Mouse (Mus musculus): ENCODE results near the gene Dab2ip.

DNA sequence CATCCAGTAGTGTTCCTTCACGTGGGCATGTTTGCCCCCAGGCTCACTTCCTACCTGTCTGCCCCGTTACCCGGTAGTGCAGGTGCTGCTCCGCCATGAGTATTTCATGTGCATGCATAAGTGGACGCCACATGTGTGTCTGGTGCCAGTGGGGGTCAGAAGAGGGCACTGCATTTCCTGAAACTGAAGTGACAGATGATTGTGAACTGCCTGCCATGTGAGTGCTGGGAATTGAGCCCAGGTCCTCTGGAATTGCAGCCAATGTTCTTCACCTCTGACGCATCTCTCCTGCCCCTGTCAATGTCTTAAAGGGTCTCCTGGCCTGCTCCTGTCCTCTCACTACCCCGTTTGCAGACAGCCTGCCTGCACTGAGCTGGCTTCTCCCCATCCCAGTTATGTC is 143.9 kb downstream of the Dab2ip start:
- TF ChIP-seq CTCF (IDR thresholded peaks at IDR 0.05) (no peak), EP300 (IDR thresholded peaks at IDR 0.05; ENCODE audit: insufficient read depth, low read depth, low read length) (no peak)
